Mouse (Mus musculus) small intestine, adult 2 months (tissue): ENCODE measurements at regions not wholly inside any gene's neighbourhood (a gene's known extent, or its start where the extent isn't known, plus 50 kb on each side); places are given as distances from the start of the nearest gene placed in this dataset.

ENCODE experiments used
- CTCF ChIP-seq: fragments of 200-500 bp; IDR thresholded peaks from 2 replicates; pipeline ENCODE4 v1.5.1; 2012; ENCODE audit warnings: low read depth, mild to moderate bottlenecking, control low read depth, inconsistent platforms, low read length, moderate library complexity, mixed read lengths; ENCODE audit not compliant: insufficient replicate concordance, insufficient read length; ENCODE audit errors: extremely low read depth
- POLR2A ChIP-seq: fragments of 200-500 bp; IDR thresholded peaks from 2 replicates; pipeline ENCODE4 v1.6.1; 2012; ENCODE audit warnings: low read depth, mild to moderate bottlenecking, control low read depth, inconsistent platforms, low read length, moderate library complexity

- no peak for TF ChIP-seq CTCF
- no peak for TF ChIP-seq POLR2A
Measured at GRCm38 (mm10) chr12:13073126-13073886, 131.6 kb upstream of the Mycn start.
